Mouse (Mus musculus): ENCODE measurements around the gene Apoc1. TPM values are rescaled to one million over a fixed set of nuclear protein-coding genes. Genes with fewer than 3 reads are reported as not detected.
A peak's percentile ranks its signal among the peaks of the same experiment; 100 is the strongest.

Apoc1 gene
- polyA plus RNA-seq, 1 experiment from 2014 or later, result 1.5 TPM

- WGBS, result 93% methylated on average over 4 of the region's 4 CpGs
- Histone ChIP-seq H3K4me3 (no peak overlapping the region), H3K27ac (no peak overlapping the region), H3K4me2 (no peak overlapping the region), H3K4me1 (peaks cover 20% of the 10 kb centered on the region), H3K9me3 (peaks cover 7% of the 10 kb centered on the region; the same call in 1 of the 2 replicates), H3K9ac (no peak overlapping the region), H3K36me3 (replicated peaks) (peaks cover 5% of the 10 kb centered on the region; the same call in 1 of the 2 replicates), H3K27me3 (replicated peaks) (no peaks in the 10 kb centered on the region)
- no peak for ATAC-seq (replicated peaks)
Observed at GRCm38 (mm10) chr7:19717346-19717745, 24.9 kb upstream of the Apoc1 start.

- H3K27me3 ChIP-seq (replicated peaks), result no peaks in the 10 kb centered on the region
- peaks cover 7% of the 10 kb centered on the region; the same call in 1 of the 2 replicates for H3K9me3 ChIP-seq
- H3K4me3 ChIP-seq, result peak overlapping the region; percentile 88
- peak overlapping the region; percentile 42; the same call in 1 of the 2 replicates for H3K9ac ChIP-seq
- ATAC-seq (replicated peaks), result no peak
- WGBS, result 81% methylated on average over 2 of the region's 2 CpGs
- peak overlapping the region; percentile 91 for H3K27ac ChIP-seq
- H3K4me2 ChIP-seq, result peak overlapping the region; percentile 60
- H3K4me1 ChIP-seq, result peaks cover 20% of the 10 kb centered on the region
- H3K36me3 ChIP-seq (replicated peaks), result peaks cover 9% of the 10 kb centered on the region; the same call in 1 of the 2 replicates
Observed at GRCm38 (mm10) chr7:19716822-19717221, 24.4 kb upstream of the Apoc1 start.

- Histone ChIP-seq H3K4me2 (peak overlapping the region; percentile 60), H3K27ac (peak overlapping the region; percentile 91), H3K9me3 (peaks cover 6% of the 10 kb centered on the region; the same call in 1 of the 2 replicates), H3K4me3 (peak overlapping the region; percentile 88), H3K9ac (peak overlapping the region; percentile 42), H3K27me3 (replicated peaks) (no peaks in the 10 kb centered on the region), H3K4me1 (peaks cover 20% of the 10 kb centered on the region), H3K36me3 (replicated peaks) (peaks cover 15% of the 10 kb centered on the region; the same call in 1 of the 2 replicates)
- 7% methylated on average over 18 of the region's 18 CpGs for WGBS
- no peak for ATAC-seq (replicated peaks)
Observed at GRCm38 (mm10) chr7:19716055-19716682, 23.7 kb upstream of the Apoc1 start.

GRCm38 (mm10) chr7:19715239-19716054, 23.0 kb upstream of the Apoc1 start, which contains the start of gene Tomm40:
Gene Tomm40, minus strand, starts transcription at chr7:19715438.
- peak; percentile 99 for ATAC-seq (replicated peaks)
- Histone ChIP-seq H3K27ac (peak within 1 kb of the TSS; percentile 91), H3K36me3 (replicated peaks) (0 out of 2 replicates have a peak, but pooled peaks cover 19% of the 10 kb centered on the region), H3K4me3 (peak within 1 kb of the TSS; percentile 88), H3K4me1 (peaks cover 20% of the 10 kb centered on the region), H3K9me3 (no peaks in the 10 kb centered on the region), H3K27me3 (replicated peaks) (no peaks in the 10 kb centered on the region), H3K4me2 (peak within 1 kb of the TSS; percentile 94), H3K9ac (peak within 1 kb of the TSS; percentile 90)
- under 1% methylated on average over 53 of the region's 59 CpGs for WGBS

- Histone ChIP-seq H3K4me1 (peaks cover 20% of the 10 kb centered on the region), H3K4me3 (peak overlapping the region; percentile 88), H3K27ac (peak overlapping the region; percentile 79), H3K27me3 (replicated peaks) (no peaks in the 10 kb centered on the region), H3K36me3 (replicated peaks) (0 out of 2 replicates have a peak, but pooled peaks cover 23% of the 10 kb centered on the region), H3K4me2 (peak overlapping the region; percentile 94), H3K9me3 (no peaks in the 10 kb centered on the region), H3K9ac (peak overlapping the region; percentile 90)
- ATAC-seq (replicated peaks), result no peak
- 0% methylated on average over 39 of the region's 39 CpGs for WGBS
Observed at GRCm38 (mm10) chr7:19714836-19715235, 22.4 kb upstream of the Apoc1 start.

GRCm38 (mm10) chr7:19713598-19713997, 21.1 kb upstream of the Apoc1 start:
- Histone ChIP-seq H3K9ac (no peak overlapping the region), H3K27me3 (replicated peaks) (no peaks in the 10 kb centered on the region), H3K9me3 (no peaks in the 10 kb centered on the region), H3K27ac (no peak overlapping the region), H3K36me3 (replicated peaks) (0 out of 2 replicates have a peak, but pooled peaks cover 19% of the 10 kb centered on the region), H3K4me3 (no peak overlapping the region), H3K4me2 (no peak overlapping the region), H3K4me1 (peaks cover 20% of the 10 kb centered on the region)
- no peak for ATAC-seq (replicated peaks)
- WGBS, result 92% methylated on average over 9 of the region's 9 CpGs

- H3K27me3 ChIP-seq (replicated peaks), result no peaks in the 10 kb centered on the region
- H3K9me3 ChIP-seq, result no peaks in the 10 kb centered on the region
- 0 out of 2 replicates have a peak, but pooled peaks cover 19% of the 10 kb centered on the region for H3K36me3 ChIP-seq (replicated peaks)
- H3K27ac ChIP-seq, result no peak overlapping the region
- ATAC-seq (replicated peaks), result no peak
- WGBS, result 56% methylated on average over 4 of the region's 4 CpGs
- no peak overlapping the region for H3K4me3 ChIP-seq
- no peak overlapping the region for H3K9ac ChIP-seq
- H3K4me1 ChIP-seq, result peaks cover 20% of the 10 kb centered on the region
- H3K4me2 ChIP-seq, result no peak overlapping the region
Observed at GRCm38 (mm10) chr7:19713196-19713595, 20.7 kb upstream of the Apoc1 start.

GRCm38 (mm10) chr7:19712414-19712813, 20.0 kb upstream of the Apoc1 start:
- ATAC-seq (replicated peaks), result no peak
- Histone ChIP-seq H3K9ac (no peak overlapping the region), H3K9me3 (no peaks in the 10 kb centered on the region), H3K36me3 (replicated peaks) (0 out of 2 replicates have a peak, but pooled peaks cover 20% of the 10 kb centered on the region), H3K4me1 (peaks cover 20% of the 10 kb centered on the region), H3K4me3 (no peak overlapping the region), H3K27me3 (replicated peaks) (no peaks in the 10 kb centered on the region), H3K4me2 (no peak overlapping the region), H3K27ac (no peak overlapping the region)
- WGBS, result 78% methylated on average over 4 of the region's 4 CpGs

- Histone ChIP-seq H3K9me3 (no peaks in the 10 kb centered on the region), H3K36me3 (replicated peaks) (0 out of 2 replicates have a peak, but pooled peaks cover 22% of the 10 kb centered on the region), H3K4me2 (no peak overlapping the region), H3K9ac (no peak overlapping the region), H3K4me3 (no peak overlapping the region), H3K4me1 (peaks cover 13% of the 10 kb centered on the region), H3K27me3 (replicated peaks) (no peaks in the 10 kb centered on the region), H3K27ac (no peak overlapping the region)
- 95% methylated on average over 10 of the region's 10 CpGs for WGBS
- ATAC-seq (replicated peaks), result no peak
Observed at GRCm38 (mm10) chr7:19710650-19711049, 18.2 kb upstream of the Apoc1 start.

- no peak overlapping the region for H3K4me2 ChIP-seq
- no peak for ATAC-seq (replicated peaks)
- no peaks in the 10 kb centered on the region for H3K27me3 ChIP-seq (replicated peaks)
- 95% methylated on average over 7 of the region's 7 CpGs for WGBS
- H3K4me3 ChIP-seq, result no peak overlapping the region
- no peaks in the 10 kb centered on the region for H3K4me1 ChIP-seq
- H3K36me3 ChIP-seq (replicated peaks), result peaks cover 14% of the 10 kb centered on the region; the same call in 1 of the 2 replicates
- no peaks in the 10 kb centered on the region for H3K9me3 ChIP-seq
- H3K9ac ChIP-seq, result no peak overlapping the region
- no peak overlapping the region for H3K27ac ChIP-seq
Observed at GRCm38 (mm10) chr7:19705271-19705670, 12.8 kb upstream of the Apoc1 start.

GRCm38 (mm10) chr7:19704475-19704874, 12.0 kb upstream of the Apoc1 start:
- H3K27me3 ChIP-seq (replicated peaks), result no peaks in the 10 kb centered on the region
- H3K4me2 ChIP-seq, result no peak overlapping the region
- peaks cover 10% of the 10 kb centered on the region; the same call in 1 of the 2 replicates for H3K36me3 ChIP-seq (replicated peaks)
- WGBS, result 87% methylated on average over 4 of the region's 4 CpGs
- no peak overlapping the region for H3K9ac ChIP-seq
- no peak overlapping the region for H3K4me3 ChIP-seq
- no peak for ATAC-seq (replicated peaks)
- H3K9me3 ChIP-seq, result no peaks in the 10 kb centered on the region
- H3K27ac ChIP-seq, result no peak overlapping the region
- peaks cover 2% of the 10 kb centered on the region for H3K4me1 ChIP-seq

GRCm38 (mm10) chr7:19702859-19703555, 10.5 kb upstream of the Apoc1 start:
- WGBS, result 92% methylated on average over 16 of the region's 16 CpGs
- Histone ChIP-seq H3K4me3 (no peak overlapping the region), H3K4me2 (no peak overlapping the region), H3K36me3 (replicated peaks) (peaks cover 10% of the 10 kb centered on the region; the same call in 1 of the 2 replicates), H3K27ac (no peak overlapping the region), H3K9me3 (no peaks in the 10 kb centered on the region), H3K27me3 (replicated peaks) (no peaks in the 10 kb centered on the region), H3K9ac (no peak overlapping the region), H3K4me1 (peaks cover 17% of the 10 kb centered on the region)
- no peak for ATAC-seq (replicated peaks)

All from midbrain, embryonic 15.5 days (tissue).